Mouse (Mus musculus) cerebellum, postnatal 4 days (tissue): ENCODE measurements around the gene Arsg.

Source experiments
- DNase-seq, 2 experiments: peaks; one replicate each; pipeline ENCODE4 v3.0.0; 2022; ENCODE audit warnings: low spot score in 2 of 2, mixed read lengths in 1 of 2

Arsg gene

GRCm38 (mm10) chr11:109616766-109617165 lies 143.6 kb downstream of the Arsg start:
- no peak for DNase-seq

GRCm38 (mm10) chr11:109619055-109619454 lies 145.9 kb downstream of the Arsg start:
- DNase-seq = peak in 1 of 2 experiments; percentile 48

GRCm38 (mm10) chr11:109620356-109620755 lies 147.2 kb downstream of the Arsg start:
- no peak for DNase-seq

- DNase-seq = peak in 1 of 2 experiments; percentile 59
Observed at GRCm38 (mm10) chr11:109621183-109621582, 148.0 kb downstream of the Arsg start.

GRCm38 (mm10) chr11:109622518-109623037 lies 149.4 kb downstream of the Arsg start:
- DNase-seq = no peak
